Mouse (Mus musculus): ENCODE measurements around the gene Cul7. TPM values are rescaled to one million over a fixed set of nuclear protein-coding genes. Genes with fewer than 3 reads are reported as not detected.
A peak's percentile ranks its signal among the peaks of the same experiment; 100 is the strongest.

Gene Cul7
- total and polyA plus RNA-seq, 2 experiments from 2014 or later, result 24.0 to 89.9 TPM

DNA sequence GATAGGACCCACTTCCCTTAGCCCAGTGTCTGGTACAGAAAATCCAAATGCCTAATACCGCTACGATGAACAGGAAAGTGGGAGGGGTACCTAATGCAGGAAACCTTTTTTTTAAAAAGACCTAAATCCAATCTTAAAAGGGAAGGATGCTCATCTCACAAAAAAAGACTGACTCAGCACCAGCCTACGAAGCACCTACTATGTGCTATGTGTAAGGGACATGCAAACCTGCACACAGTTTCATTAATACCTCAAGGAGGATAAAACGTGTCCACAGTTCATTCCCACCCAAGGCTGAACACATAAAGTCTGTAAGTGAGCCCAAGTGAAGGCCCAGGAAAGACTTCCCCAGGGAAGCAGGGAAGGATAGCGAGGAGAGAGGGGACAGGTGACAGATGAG, 52.4 kb downstream of the Cul7 start:
- TF ChIP-seq CTCF (IDR thresholded peaks at IDR 0.05; ENCODE audit: low read depth), result no peak
- H3K4me3 ChIP-seq (ENCODE audit: low read depth, low read length), result no peak overlapping the region
- no peak overlapping the region for H3K27ac ChIP-seq (ENCODE audit: low read depth, low read length)
- DNase-seq (no peak), ATAC-seq (no peak)
- H3K36me3 ChIP-seq (ENCODE audit: insufficient read depth), result peaks cover 8% of the 10 kb centered on the region
- 89% methylated on average over 5 of the region's 5 CpGs for WGBS
- H3K4me2 ChIP-seq (ENCODE audit: low read depth), result peak overlapping the region; percentile 83
- H3K9ac ChIP-seq, result no peak overlapping the region
- H3K4me1 ChIP-seq (ENCODE audit: insufficient read depth), result peaks cover 12% of the 10 kb centered on the region
- H3K27me3 ChIP-seq (ENCODE audit: insufficient read depth, low read length), result no peaks in the 10 kb centered on the region
- H3K9me3 ChIP-seq (ENCODE audit: low read length), result no peaks in the 10 kb centered on the region

DNA sequence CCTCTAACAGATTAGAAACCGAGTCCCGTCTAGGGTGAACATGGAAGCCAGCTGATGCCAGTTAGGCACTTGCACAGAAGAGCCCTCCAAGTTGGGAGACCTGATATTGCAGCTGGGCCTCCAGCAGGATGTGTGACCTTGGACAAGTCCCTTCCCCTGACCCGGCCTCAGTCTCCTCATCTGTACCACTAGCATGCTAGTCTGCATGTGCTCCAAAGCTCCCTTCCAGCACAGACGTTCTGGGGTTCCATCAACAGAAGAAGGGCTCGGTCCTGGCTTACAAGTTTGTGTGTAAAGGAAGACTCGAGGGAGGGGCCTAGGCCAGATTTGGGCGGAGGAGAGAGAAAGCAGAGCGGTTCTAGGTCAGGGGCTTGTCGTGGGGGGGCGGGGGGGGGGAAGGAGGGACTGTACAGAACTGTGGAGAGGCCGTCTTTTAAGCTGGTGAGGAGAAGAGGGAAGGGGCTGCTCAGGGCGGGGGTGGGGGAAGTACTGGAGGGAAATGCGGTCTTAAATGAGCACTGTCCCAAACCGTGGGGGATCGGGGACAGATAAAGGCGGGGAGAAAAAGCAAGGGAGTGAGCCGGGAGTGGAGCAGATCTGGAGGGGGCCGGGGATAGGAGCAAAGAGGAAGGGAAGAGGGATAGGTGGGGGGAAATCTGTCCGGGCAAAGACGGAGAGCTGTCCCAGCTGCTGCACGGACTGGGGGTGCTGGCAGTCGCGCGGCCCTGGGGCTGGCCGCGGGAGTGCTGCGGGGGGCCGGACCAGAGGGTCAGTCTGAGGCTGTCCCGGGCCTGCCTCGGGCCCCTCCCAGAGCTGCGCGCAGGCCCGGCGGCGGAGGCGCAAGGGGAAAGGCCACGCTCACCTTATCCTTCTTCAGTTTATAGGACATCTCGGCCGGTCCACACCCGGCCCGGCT, 54.1 kb downstream of the Cul7 start:
- no peaks in the 10 kb centered on the region for H3K9me3 ChIP-seq (ENCODE audit: low read length)
- TF ChIP-seq CTCF (IDR thresholded peaks at IDR 0.05; ENCODE audit: low read depth), result no peak
- peak overlapping the region; percentile 85 for H3K4me3 ChIP-seq (ENCODE audit: low read depth, low read length)
- peak; percentile 30 for ATAC-seq
- peak overlapping the region; percentile 86 for H3K27ac ChIP-seq (ENCODE audit: low read depth, low read length)
- peak overlapping the region; percentile 83 for H3K4me2 ChIP-seq (ENCODE audit: low read depth)
- H3K36me3 ChIP-seq (ENCODE audit: insufficient read depth), result peaks cover under 1% of the 10 kb centered on the region; the same call in 1 of the 2 replicates
- 3% methylated on average over 35 of the region's 41 CpGs for WGBS
- H3K27me3 ChIP-seq (ENCODE audit: insufficient read depth, low read length), result no peaks in the 10 kb centered on the region
- DNase-seq, result no peak
- H3K9ac ChIP-seq, result peak overlapping the region; percentile 84
- H3K4me1 ChIP-seq (ENCODE audit: insufficient read depth), result peaks cover 12% of the 10 kb centered on the region

DNA sequence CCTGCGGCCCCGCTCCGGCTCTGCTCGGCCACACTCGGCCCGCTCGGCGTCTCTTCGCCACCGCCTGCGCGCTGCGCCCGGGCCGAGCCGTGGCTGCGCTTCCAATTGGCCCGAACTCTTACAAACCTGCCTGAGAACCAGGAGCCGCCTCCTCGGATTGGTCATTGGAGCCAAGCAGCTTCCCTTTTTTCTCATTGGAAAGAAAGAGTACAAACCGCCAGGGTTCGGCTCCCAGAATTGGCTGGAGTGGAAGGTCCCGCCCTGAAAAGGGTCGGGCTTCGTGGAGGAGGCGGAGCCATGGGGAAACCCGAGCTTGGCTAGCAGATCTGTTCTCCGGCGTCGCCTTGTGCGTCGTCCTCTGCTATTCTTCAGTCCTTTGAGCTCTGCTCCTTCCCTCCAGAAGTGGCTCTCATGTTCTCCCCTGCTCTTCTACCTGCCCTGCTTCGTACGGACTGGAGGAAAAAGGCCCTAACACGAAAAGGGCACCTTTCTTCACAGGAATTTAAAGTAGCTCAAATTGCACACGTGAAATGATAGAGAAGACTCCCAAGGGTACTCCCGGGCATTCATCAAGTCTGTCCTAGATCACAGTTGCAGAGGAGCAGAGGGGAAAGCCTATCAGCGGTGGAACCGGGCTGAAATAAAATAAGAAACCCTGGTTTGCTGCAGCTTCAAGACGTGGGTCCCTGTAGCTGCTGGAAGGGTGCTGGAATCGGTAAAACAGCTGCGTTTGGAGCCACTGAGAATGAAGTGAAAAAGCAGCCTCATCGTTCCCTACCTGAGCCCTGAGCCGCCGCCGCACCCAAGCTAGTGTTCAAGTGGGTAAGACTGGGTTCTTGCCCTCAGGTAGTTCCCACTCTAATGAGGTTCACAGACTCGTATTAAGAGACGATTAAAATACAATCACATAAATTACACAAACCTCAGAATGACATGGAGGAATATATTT, 55.0 kb downstream of the Cul7 start, which contains the start of gene Ppp2r5d:
TSS of gene Ppp2r5d (minus strand) at position 225 of the 949 bp plus-strand sequence.
- no peaks in the 10 kb centered on the region for H3K36me3 ChIP-seq (ENCODE audit: insufficient read depth)
- peak; percentile 97 for ATAC-seq
- WGBS, result 1% methylated on average over 48 of the region's 48 CpGs

DNA sequence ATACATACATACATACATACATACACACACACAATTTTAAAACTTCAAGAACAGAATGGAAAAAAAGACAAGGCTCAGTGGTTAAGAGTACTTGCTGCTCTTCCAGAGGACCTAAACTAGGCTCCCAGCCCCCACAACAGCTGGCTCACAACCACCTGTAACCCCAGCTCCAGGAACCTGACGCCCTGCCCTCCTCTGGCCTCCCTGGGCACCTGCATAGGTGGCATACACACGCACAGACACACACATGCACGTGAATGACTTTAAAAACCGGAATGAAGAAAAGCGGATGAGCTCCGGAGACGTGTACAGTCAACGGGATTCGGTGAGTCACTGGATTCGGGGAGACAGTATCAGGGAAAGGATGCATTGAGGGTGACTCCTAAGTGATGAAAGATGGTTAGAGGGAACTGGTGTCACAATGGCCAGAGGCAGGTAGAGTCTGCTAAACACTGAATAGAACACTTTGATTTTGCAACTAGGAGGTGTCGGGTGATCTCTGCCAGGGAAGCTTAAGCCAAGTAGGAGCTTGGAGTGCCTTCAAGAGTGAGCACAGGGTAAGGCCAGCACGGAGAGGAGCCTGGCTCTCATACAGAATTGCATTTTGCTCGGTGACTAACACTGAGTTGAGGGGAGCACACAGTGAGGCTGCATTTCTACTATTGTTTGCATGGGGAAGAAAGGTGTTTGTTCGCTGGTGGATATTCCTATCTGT, 56.4 kb downstream of the Cul7 start:
- ATAC-seq, result no peak
- H3K4me3 ChIP-seq (ENCODE audit: low read depth, low read length), result no peak overlapping the region
- H3K9ac ChIP-seq, result no peak overlapping the region
- no peaks in the 10 kb centered on the region for H3K36me3 ChIP-seq (ENCODE audit: insufficient read depth)
- H3K4me2 ChIP-seq (ENCODE audit: low read depth), result no peak overlapping the region
- no peak overlapping the region for H3K27ac ChIP-seq (ENCODE audit: low read depth, low read length)
- no peak for TF ChIP-seq CTCF (IDR thresholded peaks at IDR 0.05; ENCODE audit: low read depth)
- no peak for DNase-seq
- no peaks in the 10 kb centered on the region for H3K27me3 ChIP-seq (ENCODE audit: insufficient read depth, low read length)
- no peaks in the 10 kb centered on the region for H3K9me3 ChIP-seq (ENCODE audit: low read length)
- H3K4me1 ChIP-seq (ENCODE audit: insufficient read depth), result peaks cover 12% of the 10 kb centered on the region
- WGBS, result 92% methylated on average over 14 of the region's 14 CpGs

More for the DNA sequence above, 55.0 kb downstream of the Cul7 start, which contains the start of gene Ppp2r5d:
- 0 out of 2 replicates have a peak, but pooled peaks have one; percentile 1 for TF ChIP-seq CTCF (IDR thresholded peaks at IDR 0.05; ENCODE audit: low read depth)
- Histone ChIP-seq H3K4me3 (ENCODE audit: low read depth, low read length) (peak within 1 kb of the TSS; percentile 85), H3K9me3 (ENCODE audit: low read length) (no peaks in the 10 kb centered on the region), H3K4me1 (ENCODE audit: insufficient read depth) (peaks cover 12% of the 10 kb centered on the region), H3K27ac (ENCODE audit: low read depth, low read length) (peak within 1 kb of the TSS; percentile 89), H3K9ac (peak within 1 kb of the TSS; percentile 84), H3K27me3 (ENCODE audit: insufficient read depth, low read length) (no peaks in the 10 kb centered on the region), H3K4me2 (ENCODE audit: low read depth) (peak within 1 kb of the TSS; percentile 83)
- peak; percentile 99 for DNase-seq

DNA sequence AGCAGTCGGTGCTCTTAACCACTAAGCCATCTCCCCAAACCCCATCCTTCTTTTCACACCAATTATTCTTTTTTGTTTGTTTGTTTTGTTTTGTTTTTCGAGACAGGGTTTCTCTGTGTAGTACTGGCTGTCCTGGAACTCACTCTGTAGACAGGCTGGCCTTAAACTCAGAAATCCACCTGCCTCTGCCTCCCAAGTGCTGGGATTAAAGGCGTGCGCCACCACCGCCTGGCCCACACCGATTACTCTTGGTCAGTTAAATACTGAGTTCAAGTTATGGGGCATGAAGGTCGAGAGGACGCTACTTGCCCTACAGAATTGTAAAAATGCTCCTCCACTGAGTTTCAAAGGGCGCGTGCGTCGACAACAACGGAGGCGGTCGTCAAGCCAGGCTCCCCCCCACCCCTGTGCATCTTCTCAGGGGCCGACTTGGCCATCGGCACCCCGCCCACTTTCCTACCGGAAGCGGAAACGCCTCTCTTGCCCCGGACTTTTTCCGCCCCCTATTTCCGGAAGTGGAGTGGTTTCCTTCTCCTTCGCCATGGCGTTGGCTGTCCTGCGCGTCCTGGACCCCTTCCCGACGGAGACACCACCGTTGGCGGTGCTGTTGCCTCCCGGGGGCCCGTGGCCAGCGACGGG, 60.9 kb downstream of the Cul7 start, which contains the start of gene Pex6:
TSS of gene Pex6 (plus strand) at position 505 of the 639 bp plus-strand sequence.
- H3K9me3 ChIP-seq (ENCODE audit: low read length), result no peaks in the 10 kb centered on the region
- H3K9ac ChIP-seq, result peak within 1 kb of the TSS; percentile 78
- H3K4me1 ChIP-seq (ENCODE audit: insufficient read depth), result no peaks in the 10 kb centered on the region
- peaks cover 19% of the 10 kb centered on the region for H3K36me3 ChIP-seq (ENCODE audit: insufficient read depth)
- H3K4me2 ChIP-seq (ENCODE audit: low read depth), result peak within 1 kb of the TSS; percentile 96
- WGBS, result 8% methylated on average over 35 of the region's 36 CpGs
- ATAC-seq (peak; percentile 97), DNase-seq (peak; percentile 94)
- TF ChIP-seq CTCF (IDR thresholded peaks at IDR 0.05; ENCODE audit: low read depth), result peak; percentile 27; the same call in 1 of the 2 replicates
- H3K4me3 ChIP-seq (ENCODE audit: low read depth, low read length), result peak within 1 kb of the TSS; percentile 100
- peak within 1 kb of the TSS; percentile 76 for H3K27ac ChIP-seq (ENCODE audit: low read depth, low read length)
- H3K27me3 ChIP-seq (ENCODE audit: insufficient read depth, low read length), result no peaks in the 10 kb centered on the region
